Mouse (Mus musculus): Measurements from ENCODE around the gene Spata9. TPM values are rescaled to one million over a fixed set of nuclear protein-coding genes. Genes with fewer than 3 reads are reported as not detected.
A peak's percentile ranks its signal among the peaks of the same experiment; 100 is the strongest.

The Spata9 gene
- polyA plus RNA-seq, 1 experiment = not detected

DNA sequence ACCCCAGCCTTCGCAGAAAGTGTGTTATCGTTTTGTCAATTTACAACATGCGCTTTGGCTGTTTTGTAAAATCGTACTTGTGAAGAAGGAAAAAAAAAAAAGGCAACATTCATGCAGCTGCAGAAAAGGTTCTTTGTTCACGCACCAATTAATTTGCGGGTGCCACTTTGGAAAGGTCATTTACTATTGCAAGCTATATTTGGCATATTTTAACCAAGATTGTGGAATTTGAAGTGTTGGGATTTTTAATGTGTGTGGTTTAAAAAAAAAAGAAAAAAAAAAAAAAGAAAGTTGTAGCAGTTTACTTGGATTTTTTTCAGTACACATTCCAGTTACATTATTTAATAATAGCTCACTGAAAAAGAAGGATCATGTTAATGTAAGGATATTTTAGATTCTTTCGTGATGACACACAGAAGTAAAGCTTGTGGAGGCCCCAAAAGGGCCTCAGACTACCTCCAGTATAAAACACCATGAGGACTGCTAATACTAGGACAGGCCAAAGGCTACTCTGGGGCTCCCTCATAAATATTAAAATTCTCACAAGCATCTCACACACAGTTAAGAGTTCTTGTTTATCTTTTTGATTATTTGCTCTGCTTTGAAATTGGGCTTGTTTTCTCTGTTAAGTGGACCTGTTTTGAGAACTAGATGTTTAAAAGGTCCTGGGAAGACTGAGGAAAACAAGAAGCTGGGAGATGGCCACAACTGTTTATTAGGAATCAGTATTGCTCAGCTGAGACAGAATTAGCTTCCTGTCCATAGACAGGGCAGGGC is 22.7 kb upstream of the Spata9 start:
- 22% methylated on average over 7 of the region's 7 CpGs for WGBS
- H3K4me1 ChIP-seq (replicated peaks; ENCODE audit: control insufficient read depth, insufficient read depth, low read length) = no peaks in the 10 kb centered on the region; the same call in 1 of the 2 replicates
- no peak overlapping the region for H3K27ac ChIP-seq (ENCODE audit: control insufficient read depth, insufficient read depth, low read length)
- TF ChIP-seq POLR2A (IDR thresholded peaks at IDR 0.05; ENCODE audit: control insufficient read depth, extremely low read depth, insufficient read depth, low read length, poor library complexity) (no peak), CTCF (IDR thresholded peaks at IDR 0.05; ENCODE audit: borderline replicate concordance, control insufficient read depth, extremely low read depth, insufficient read depth, low read length, poor library complexity) (no peak)
- no peak for DNase-seq
- H3K27me3 ChIP-seq (ENCODE audit: control insufficient read depth, insufficient read depth, low read length) = peaks cover 6% of the 10 kb centered on the region; the same call in 1 of the 2 replicates
- peak overlapping the region; percentile 44 for H3K4me3 ChIP-seq (ENCODE audit: control insufficient read depth, insufficient read depth, low read length)
- H3K36me3 ChIP-seq (ENCODE audit: control insufficient read depth, insufficient read depth, low read length) = no peaks in the 10 kb centered on the region

DNA sequence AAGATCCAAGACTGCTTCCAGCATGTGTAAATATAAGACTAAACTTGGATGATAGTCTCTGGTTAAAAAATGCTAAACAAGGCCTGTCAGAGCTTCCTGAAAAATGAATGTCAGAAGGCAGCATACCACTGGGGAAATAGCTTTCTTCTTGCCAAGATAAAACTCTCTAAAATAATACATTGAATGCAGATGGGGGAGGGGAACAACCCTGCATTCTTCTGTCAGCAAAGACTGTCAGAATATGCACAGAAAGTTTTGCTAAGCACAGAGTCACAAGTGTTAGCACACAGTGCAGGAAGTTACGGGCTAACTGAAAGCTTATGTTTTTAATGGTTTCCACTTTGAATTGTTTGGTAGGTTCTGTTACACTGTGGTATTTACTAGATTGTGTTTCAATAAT is 16.7 kb upstream of the Spata9 start:
- no peak overlapping the region for H3K27ac ChIP-seq (ENCODE audit: control insufficient read depth, insufficient read depth, low read length)
- no peak overlapping the region for H3K4me3 ChIP-seq (ENCODE audit: control insufficient read depth, insufficient read depth, low read length)
- no peak for DNase-seq
- WGBS = 78% methylated on average over 1 of the region's 1 CpGs
- no peak for TF ChIP-seq CTCF (IDR thresholded peaks at IDR 0.05; ENCODE audit: borderline replicate concordance, control insufficient read depth, extremely low read depth, insufficient read depth, low read length, poor library complexity)
- no peak for TF ChIP-seq POLR2A (IDR thresholded peaks at IDR 0.05; ENCODE audit: control insufficient read depth, extremely low read depth, insufficient read depth, low read length, poor library complexity)
- H3K36me3 ChIP-seq (ENCODE audit: control insufficient read depth, insufficient read depth, low read length) = no peaks in the 10 kb centered on the region
- H3K27me3 ChIP-seq (ENCODE audit: control insufficient read depth, insufficient read depth, low read length) = no peaks in the 10 kb centered on the region
- no peaks in the 10 kb centered on the region for H3K4me1 ChIP-seq (replicated peaks; ENCODE audit: control insufficient read depth, insufficient read depth, low read length)

DNA sequence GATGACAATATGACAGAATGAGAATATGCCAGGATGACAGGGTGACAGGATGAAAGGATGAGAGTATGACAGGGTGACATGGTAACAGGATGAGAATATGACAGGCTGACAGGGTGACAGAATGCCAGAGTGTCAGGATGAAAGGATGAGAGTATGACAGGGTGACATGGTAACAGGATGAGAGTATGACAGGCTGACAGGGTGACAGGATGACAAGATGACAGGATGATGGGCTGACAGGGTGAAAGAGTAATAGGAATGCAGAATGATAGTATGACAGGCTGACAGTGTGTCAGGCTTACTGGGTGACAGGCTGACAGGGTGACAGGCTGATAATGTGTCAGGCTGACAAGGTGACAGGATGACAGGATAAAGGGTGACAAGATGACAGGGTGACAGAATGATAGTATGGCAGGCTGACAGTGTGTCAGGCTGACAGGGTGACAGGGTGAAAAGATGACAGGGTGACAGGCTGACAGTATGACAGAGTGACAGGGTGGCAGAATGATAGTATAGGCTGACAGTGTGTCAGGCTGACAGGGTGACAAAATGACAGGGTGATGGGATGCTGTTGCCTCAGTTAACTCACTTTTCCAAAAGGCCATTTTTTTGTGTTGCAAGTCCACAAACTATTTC is 11.5 kb upstream of the Spata9 start:
- Histone ChIP-seq H3K4me3 (ENCODE audit: control insufficient read depth, insufficient read depth, low read length) (no peak overlapping the region), H3K36me3 (ENCODE audit: control insufficient read depth, insufficient read depth, low read length) (no peaks in the 10 kb centered on the region), H3K27ac (ENCODE audit: control insufficient read depth, insufficient read depth, low read length) (no peak overlapping the region), H3K27me3 (ENCODE audit: control insufficient read depth, insufficient read depth, low read length) (no peaks in the 10 kb centered on the region), H3K4me1 (replicated peaks; ENCODE audit: control insufficient read depth, insufficient read depth, low read length) (no peaks in the 10 kb centered on the region)
- no peak for DNase-seq
- no peak for TF ChIP-seq POLR2A (IDR thresholded peaks at IDR 0.05; ENCODE audit: control insufficient read depth, extremely low read depth, insufficient read depth, low read length, poor library complexity)
- TF ChIP-seq CTCF (IDR thresholded peaks at IDR 0.05; ENCODE audit: borderline replicate concordance, control insufficient read depth, extremely low read depth, insufficient read depth, low read length, poor library complexity) = no peak

DNA sequence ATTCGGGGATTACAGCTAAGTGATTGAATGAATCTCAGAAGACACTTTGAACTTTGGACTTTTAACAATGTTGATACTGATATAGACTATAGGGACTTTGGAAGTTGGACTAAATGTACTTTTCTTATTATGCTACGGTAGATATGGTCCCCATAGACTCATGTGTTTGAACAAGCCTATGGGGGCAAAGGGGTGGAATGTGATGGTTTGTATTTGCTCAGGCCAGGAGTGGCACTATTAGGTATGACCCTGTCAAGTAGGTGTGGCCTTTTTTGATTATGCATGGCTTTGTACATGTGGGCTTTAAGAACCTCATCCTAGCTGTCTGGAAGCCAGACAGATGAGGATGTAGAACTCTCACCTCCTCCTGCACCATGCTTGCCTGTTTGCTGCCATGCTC is 7.5 kb downstream of the Spata9 start:
- no peaks in the 10 kb centered on the region for H3K36me3 ChIP-seq (ENCODE audit: control insufficient read depth, insufficient read depth, low read length)
- DNase-seq = no peak
- no peaks in the 10 kb centered on the region for H3K27me3 ChIP-seq (ENCODE audit: control insufficient read depth, insufficient read depth, low read length)
- no peaks in the 10 kb centered on the region for H3K4me1 ChIP-seq (replicated peaks; ENCODE audit: control insufficient read depth, insufficient read depth, low read length)
- WGBS = 87% methylated on average over 2 of the region's 2 CpGs
- no peak overlapping the region for H3K4me3 ChIP-seq (ENCODE audit: control insufficient read depth, insufficient read depth, low read length)
- no peak overlapping the region for H3K27ac ChIP-seq (ENCODE audit: control insufficient read depth, insufficient read depth, low read length)
- TF ChIP-seq POLR2A (IDR thresholded peaks at IDR 0.05; ENCODE audit: control insufficient read depth, extremely low read depth, insufficient read depth, low read length, poor library complexity) (no peak), CTCF (IDR thresholded peaks at IDR 0.05; ENCODE audit: borderline replicate concordance, control insufficient read depth, extremely low read depth, insufficient read depth, low read length, poor library complexity) (no peak)

DNA sequence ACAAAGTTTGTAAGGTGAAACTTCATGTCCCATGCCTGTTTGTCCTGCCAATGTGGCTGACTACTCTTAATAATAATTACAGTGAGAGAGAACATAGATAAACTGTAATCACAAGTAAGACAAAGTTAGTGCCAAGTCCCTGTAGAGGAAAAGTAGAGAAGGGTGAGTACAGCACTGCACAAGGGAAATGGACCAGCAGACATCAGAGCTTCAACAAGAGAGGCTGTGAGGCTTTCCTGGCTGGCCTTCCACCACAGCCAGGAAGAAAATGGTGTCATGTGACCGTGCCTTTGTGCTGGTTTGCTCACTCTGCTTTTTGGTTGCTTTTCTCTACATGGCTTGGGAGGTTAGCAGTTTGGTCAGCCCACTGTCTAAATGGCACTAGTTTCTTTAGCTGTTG is 8.7 kb downstream of the Spata9 start:
- Histone ChIP-seq H3K4me3 (ENCODE audit: control insufficient read depth, insufficient read depth, low read length) (no peak overlapping the region), H3K27ac (ENCODE audit: control insufficient read depth, insufficient read depth, low read length) (no peak overlapping the region)
- WGBS = 67% methylated on average over 1 of the region's 1 CpGs

DNA sequence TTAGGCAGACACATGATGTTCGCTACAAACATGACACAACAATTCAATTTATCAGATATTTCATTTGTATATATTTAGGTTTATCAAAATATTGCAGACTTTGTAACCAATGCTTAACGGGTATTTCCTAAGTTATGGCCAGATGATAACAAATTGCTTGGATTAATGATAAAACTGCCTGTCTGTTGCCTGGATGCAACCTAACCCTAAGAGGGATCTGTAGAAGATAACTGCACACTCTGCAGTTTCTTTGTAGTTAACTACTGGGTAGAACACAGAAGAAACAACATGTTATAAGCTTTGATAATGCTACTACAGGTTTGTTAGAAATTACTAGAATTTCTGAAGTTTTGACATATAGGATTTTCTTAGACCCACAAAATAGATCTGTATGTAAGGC is 9.3 kb downstream of the Spata9 start:
- 93% methylated on average over 2 of the region's 2 CpGs for WGBS
- H3K27me3 ChIP-seq (ENCODE audit: control insufficient read depth, insufficient read depth, low read length) = no peaks in the 10 kb centered on the region
- H3K4me1 ChIP-seq (replicated peaks; ENCODE audit: control insufficient read depth, insufficient read depth, low read length) = no peaks in the 10 kb centered on the region
- no peak overlapping the region for H3K27ac ChIP-seq (ENCODE audit: control insufficient read depth, insufficient read depth, low read length)
- H3K4me3 ChIP-seq (ENCODE audit: control insufficient read depth, insufficient read depth, low read length) = no peak overlapping the region
- no peak for TF ChIP-seq CTCF (IDR thresholded peaks at IDR 0.05; ENCODE audit: borderline replicate concordance, control insufficient read depth, extremely low read depth, insufficient read depth, low read length, poor library complexity)
- no peak for TF ChIP-seq POLR2A (IDR thresholded peaks at IDR 0.05; ENCODE audit: control insufficient read depth, extremely low read depth, insufficient read depth, low read length, poor library complexity)
- DNase-seq = no peak
- H3K36me3 ChIP-seq (ENCODE audit: control insufficient read depth, insufficient read depth, low read length) = no peaks in the 10 kb centered on the region

More for the DNA sequence above, 8.7 kb downstream of the Spata9 start:
- no peaks in the 10 kb centered on the region for H3K4me1 ChIP-seq (replicated peaks; ENCODE audit: control insufficient read depth, insufficient read depth, low read length)
- TF ChIP-seq CTCF (IDR thresholded peaks at IDR 0.05; ENCODE audit: borderline replicate concordance, control insufficient read depth, extremely low read depth, insufficient read depth, low read length, poor library complexity) (no peak), POLR2A (IDR thresholded peaks at IDR 0.05; ENCODE audit: control insufficient read depth, extremely low read depth, insufficient read depth, low read length, poor library complexity) (no peak)
- no peaks in the 10 kb centered on the region for H3K36me3 ChIP-seq (ENCODE audit: control insufficient read depth, insufficient read depth, low read length)
- DNase-seq = no peak
- H3K27me3 ChIP-seq (ENCODE audit: control insufficient read depth, insufficient read depth, low read length) = no peaks in the 10 kb centered on the region

Measured in thymus, adult 2 months (tissue).